Mouse (Mus musculus) ES-Bruce4 (cell line): Measurements from ENCODE around the gene Mvk.

Experiments
- CTCF ChIP-seq: IDR thresholded peaks from one replicate; pipeline ENCODE4 v1.8.1; 2011; ENCODE audit warnings: low read depth, low read length
- POLR2A ChIP-seq: IDR thresholded peaks from one replicate; pipeline ENCODE4 v1.8.1; 2011; ENCODE audit warnings: low read length; ENCODE audit not compliant: insufficient read depth

- TF ChIP-seq CTCF, result no peak
- TF ChIP-seq POLR2A, result no peak
These were observed 23.4 kb downstream of the Mvk start for GRCm38 (mm10) chr5:114467430-114467829.
